Mouse (Mus musculus) cerebellum, postnatal 25 days (tissue): ENCODE results near the gene Zzz3.

Source experiments
- DNase-seq, 2 experiments: peaks; one replicate each; pipeline ENCODE4 v3.0.0; 2021; ENCODE audit warnings: mixed read lengths in 2 of 2

Zzz3 gene

GRCm38 (mm10) chr3:152498968-152499696 is 103.9 kb downstream of the Zzz3 start:
- DNase-seq, result no peak

- DNase-seq, result no peak
Observed at GRCm38 (mm10) chr3:152507900-152508299, 112.6 kb downstream of the Zzz3 start.

DNA sequence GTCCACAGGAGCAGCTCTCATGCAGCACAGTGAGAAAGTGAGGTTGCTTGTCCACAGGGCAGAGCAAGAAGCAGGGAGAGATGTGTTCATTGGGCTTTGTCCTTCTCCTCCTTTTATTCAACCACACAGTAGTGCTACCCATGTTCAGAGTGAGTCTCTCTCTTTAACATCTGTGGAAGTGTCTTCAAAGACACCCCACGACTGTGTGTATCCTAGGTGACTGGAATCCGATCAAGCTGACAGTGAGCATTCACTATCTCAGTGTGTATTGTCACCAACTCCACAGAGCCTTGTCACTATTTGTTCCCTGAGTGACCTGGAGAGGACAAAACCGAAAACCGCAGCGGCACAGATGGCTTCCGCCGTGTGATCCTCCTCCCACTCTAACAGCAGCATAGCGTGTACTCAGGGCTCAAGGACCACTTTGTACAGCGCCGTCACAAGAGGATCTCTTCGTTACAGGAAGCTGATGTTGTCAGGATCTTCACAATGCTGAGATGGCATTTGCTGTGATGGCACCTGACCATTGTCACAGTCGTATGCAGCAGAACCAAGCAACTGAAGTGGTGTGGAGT is 113.2 kb downstream of the Zzz3 start:
- no peak for DNase-seq

DNA sequence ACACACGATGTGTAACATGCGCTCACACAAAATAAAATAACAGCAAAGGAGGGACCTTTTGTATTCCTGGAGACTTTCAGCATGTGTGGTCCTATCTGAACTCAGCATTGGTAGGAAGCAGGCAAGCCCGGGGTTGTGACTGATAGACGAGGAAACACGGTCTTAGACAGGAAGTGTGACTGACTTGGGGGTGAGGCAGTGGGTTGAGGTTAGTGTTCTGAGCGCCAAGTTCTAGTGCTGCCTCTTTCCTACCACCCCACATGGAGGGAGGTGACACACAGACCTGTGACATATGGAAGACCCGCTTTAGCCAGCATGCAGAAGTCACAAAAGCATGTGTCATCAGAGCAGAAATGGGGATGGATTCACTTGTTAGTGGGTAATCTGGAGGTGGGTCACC is 114.0 kb downstream of the Zzz3 start:
- no peak for DNase-seq
